Mouse (Mus musculus) midbrain, embryonic 15.5 days (tissue): ENCODE data around the gene Hmgb1. TPM values are rescaled to one million over a fixed set of nuclear protein-coding genes. Genes with fewer than 3 reads are reported as not detected.
A peak's percentile ranks its signal among the peaks of the same experiment; 100 is the strongest.

Source experiments
- ATAC-seq: fragments of 200-750 bp; cut with Nextera tagmentation; replicated peaks from 2 replicates; pipeline ENCODE4 v1.8.0; 2017; ENCODE audit warnings: moderate TSS enrichment
- H3K27ac ChIP-seq: fragments of 300-500 bp; sonication (generic); 2 replicates; pipeline ENCODE4 v1.5.1; 2015; ENCODE audit warnings: mild to moderate bottlenecking, inconsistent platforms
- H3K27me3 ChIP-seq: fragments of 300-500 bp; sonication (generic); replicated peaks from 2 replicates; pipeline ENCODE4 v1.6.1; 2015; ENCODE audit warnings: inconsistent platforms
- H3K36me3 ChIP-seq: fragments of 300-500 bp; sonication (generic); replicated peaks from 2 replicates; pipeline ENCODE4 v1.6.1; 2015; ENCODE audit warnings: inconsistent platforms
- H3K4me1 ChIP-seq: fragments of 300-500 bp; sonication (generic); 2 replicates; pipeline ENCODE4 v1.6.1; 2015; ENCODE audit warnings: inconsistent platforms
- H3K4me2 ChIP-seq: fragments of 300-500 bp; sonication (generic); 2 replicates; pipeline ENCODE4 v1.6.1; 2015; ENCODE audit warnings: inconsistent platforms, mild to moderate bottlenecking, moderate library complexity
- H3K4me3 ChIP-seq: fragments of 300-500 bp; sonication (generic); 2 replicates; pipeline ENCODE4 v1.5.1; 2015; ENCODE audit warnings: mild to moderate bottlenecking, inconsistent platforms
- H3K9ac ChIP-seq: fragments of 300-500 bp; sonication (generic); 2 replicates; pipeline ENCODE4 v1.6.1; 2015; ENCODE audit warnings: mild to moderate bottlenecking, inconsistent platforms
- H3K9me3 ChIP-seq: fragments of 300-500 bp; sonication (generic); 2 replicates; pipeline ENCODE4 v1.6.1; 2016; ENCODE audit warnings: inconsistent platforms
- WGBS: fragments of 180-500 bp; shearing (Covaris S2); methylation state at CpG from one replicate; pipeline ENCODE4 v1.1.7; 2015; ENCODE audit warnings: mixed read lengths; 5-methylcytosine and 5-hydroxymethylcytosine counted together
- polyA plus RNA-seq: library from polyadenylated mRNA; unstranded; fragments of >200 nt; fragmentation: Nextera tagmentation; extraction: Ambion mirVana; gene quantifications from 2 replicates; pipeline ENCODE4 v1.2.1, GENCODE M21; 2015

Gene Hmgb1
- polyA plus RNA-seq, 1 experiment from 2014 or later = 713 TPM

GRCm38 (mm10) chr5:149183122-149183521 is 1.2 kb downstream of the Hmgb1 start:
- Histone ChIP-seq H3K4me1 (peaks cover 25% of the 10 kb centered on the region), H3K36me3 (no peaks in the 10 kb centered on the region), H3K27me3 (no peaks in the 10 kb centered on the region), H3K4me2 (peak overlapping the region; percentile 57), H3K27ac (peak overlapping the region; percentile 94), H3K9ac (no peak overlapping the region), H3K4me3 (peak overlapping the region; percentile 80), H3K9me3 (no peaks in the 10 kb centered on the region)
- no peak for ATAC-seq
- 51% methylated on average over 1 of the region's 1 CpGs for WGBS

GRCm38 (mm10) chr5:149182186-149182870 is 2.0 kb downstream of the Hmgb1 start:
- 82% methylated on average over 5 of the region's 5 CpGs for WGBS
- Histone ChIP-seq H3K27me3 (no peaks in the 10 kb centered on the region), H3K9me3 (no peaks in the 10 kb centered on the region), H3K27ac (no peak overlapping the region), H3K36me3 (no peaks in the 10 kb centered on the region), H3K4me2 (no peak overlapping the region), H3K9ac (no peak overlapping the region), H3K4me1 (peaks cover 25% of the 10 kb centered on the region), H3K4me3 (no peak overlapping the region)
- ATAC-seq = no peak

GRCm38 (mm10) chr5:149179826-149180225 is 4.5 kb downstream of the Hmgb1 start:
- ATAC-seq = no peak
- Histone ChIP-seq H3K4me2 (no peak overlapping the region), H3K4me3 (no peak overlapping the region), H3K9ac (no peak overlapping the region), H3K36me3 (no peaks in the 10 kb centered on the region), H3K27ac (no peak overlapping the region), H3K27me3 (no peaks in the 10 kb centered on the region), H3K4me1 (peaks cover 5% of the 10 kb centered on the region; the same call in 1 of the 2 replicates), H3K9me3 (no peaks in the 10 kb centered on the region)
- 88% methylated on average over 3 of the region's 3 CpGs for WGBS

GRCm38 (mm10) chr5:149178095-149178494 is 6.2 kb downstream of the Hmgb1 start:
- WGBS = 92% methylated on average over 5 of the region's 5 CpGs
- H3K9ac ChIP-seq = no peak overlapping the region
- no peaks in the 10 kb centered on the region for H3K36me3 ChIP-seq
- no peak overlapping the region for H3K4me3 ChIP-seq
- no peak overlapping the region for H3K27ac ChIP-seq
- no peak for ATAC-seq
- H3K4me2 ChIP-seq = no peak overlapping the region
- no peaks in the 10 kb centered on the region for H3K9me3 ChIP-seq
- H3K4me1 ChIP-seq = peaks cover 5% of the 10 kb centered on the region; the same call in 1 of the 2 replicates
- no peaks in the 10 kb centered on the region for H3K27me3 ChIP-seq

DNA sequence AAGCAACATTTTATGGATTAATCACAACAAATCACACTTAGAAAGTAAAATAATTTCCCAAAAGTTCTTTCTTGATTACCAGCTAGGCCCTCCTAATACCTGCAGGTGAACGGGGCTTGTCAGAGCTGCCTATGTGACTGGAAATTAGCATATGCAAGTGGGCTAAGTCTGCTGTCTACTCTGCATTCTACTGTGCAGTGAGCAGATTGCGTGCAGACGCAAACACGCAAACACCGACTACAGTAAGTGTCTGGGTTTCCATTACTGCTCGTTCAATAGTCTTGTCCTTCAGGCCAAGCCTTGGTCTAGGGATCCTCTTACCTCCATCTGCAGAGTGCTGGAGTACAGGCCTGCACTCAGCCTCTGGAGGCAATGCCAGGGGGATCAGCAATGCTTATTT is 8.6 kb downstream of the Hmgb1 start:
- Histone ChIP-seq H3K4me1 (no peaks in the 10 kb centered on the region), H3K9me3 (no peaks in the 10 kb centered on the region), H3K4me2 (no peak overlapping the region), H3K4me3 (no peak overlapping the region), H3K27me3 (no peaks in the 10 kb centered on the region), H3K36me3 (no peaks in the 10 kb centered on the region), H3K27ac (no peak overlapping the region), H3K9ac (no peak overlapping the region)
- no peak for ATAC-seq
- 88% methylated on average over 6 of the region's 6 CpGs for WGBS

DNA sequence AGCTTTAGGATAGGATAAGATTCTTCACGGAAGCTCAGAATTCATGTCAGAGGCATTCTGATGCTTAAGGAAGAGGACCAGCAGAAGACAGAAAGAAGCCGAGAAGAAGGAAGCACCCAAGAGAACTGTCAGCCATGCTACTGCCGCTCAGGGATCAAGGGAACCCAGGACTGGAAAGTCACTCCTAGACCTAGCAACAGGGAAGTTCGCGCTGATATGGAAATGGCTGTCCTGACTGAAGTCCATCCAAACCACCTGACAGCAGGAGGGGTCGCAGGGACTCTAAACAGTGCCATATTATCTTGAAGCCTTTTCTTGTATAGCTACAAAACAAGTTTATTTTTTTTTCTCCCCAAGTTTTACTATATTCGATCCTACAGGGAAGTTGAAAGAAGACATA is 9.8 kb downstream of the Hmgb1 start:
- Histone ChIP-seq H3K4me1 (no peaks in the 10 kb centered on the region), H3K9me3 (no peaks in the 10 kb centered on the region), H3K27ac (no peak overlapping the region), H3K4me3 (no peak overlapping the region), H3K36me3 (no peaks in the 10 kb centered on the region), H3K9ac (no peak overlapping the region), H3K4me2 (no peak overlapping the region), H3K27me3 (no peaks in the 10 kb centered on the region)
- WGBS = 89% methylated on average over 7 of the region's 7 CpGs
- no peak for ATAC-seq

DNA sequence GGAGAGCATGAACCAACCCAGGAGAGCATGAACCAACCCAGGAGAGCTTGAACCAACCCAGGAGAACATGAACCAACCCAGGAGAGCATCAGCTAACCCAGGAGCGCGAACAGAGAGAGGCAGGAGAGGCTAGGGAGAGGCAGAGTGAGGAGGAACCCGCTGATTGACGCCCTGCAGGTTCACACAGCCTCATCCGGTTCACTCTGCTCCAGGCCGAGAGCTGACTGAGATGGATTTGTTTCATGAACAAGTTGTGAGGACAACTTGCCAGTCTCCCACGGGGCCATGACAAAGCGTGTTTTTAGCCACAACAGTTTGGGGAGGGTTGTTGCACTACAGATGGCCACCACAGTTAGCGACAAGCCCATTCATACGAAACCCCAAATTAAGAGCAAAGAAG is 12.0 kb downstream of the Hmgb1 start:
- Histone ChIP-seq H3K27ac (no peak overlapping the region), H3K9ac (no peak overlapping the region), H3K4me3 (no peak overlapping the region), H3K9me3 (no peaks in the 10 kb centered on the region), H3K36me3 (no peaks in the 10 kb centered on the region), H3K4me1 (no peaks in the 10 kb centered on the region), H3K27me3 (no peaks in the 10 kb centered on the region), H3K4me2 (no peak overlapping the region)
- WGBS = 82% methylated on average over 10 of the region's 10 CpGs
- no peak for ATAC-seq

GRCm38 (mm10) chr5:149170841-149171588 is 13.3 kb downstream of the Hmgb1 start:
- H3K9me3 ChIP-seq = no peaks in the 10 kb centered on the region
- no peaks in the 10 kb centered on the region for H3K27me3 ChIP-seq
- no peak overlapping the region for H3K27ac ChIP-seq
- H3K4me1 ChIP-seq = no peaks in the 10 kb centered on the region
- 53% methylated on average over 8 of the region's 8 CpGs for WGBS
- no peak overlapping the region for H3K4me2 ChIP-seq
- no peak overlapping the region for H3K9ac ChIP-seq
- no peak overlapping the region for H3K4me3 ChIP-seq
- H3K36me3 ChIP-seq = no peaks in the 10 kb centered on the region
- ATAC-seq = no peak

- Histone ChIP-seq H3K9ac (no peak overlapping the region), H3K27me3 (no peaks in the 10 kb centered on the region), H3K27ac (no peak overlapping the region), H3K4me3 (no peak overlapping the region), H3K4me2 (no peak overlapping the region), H3K9me3 (no peaks in the 10 kb centered on the region), H3K36me3 (no peaks in the 10 kb centered on the region), H3K4me1 (no peaks in the 10 kb centered on the region)
- WGBS = 86% methylated on average over 9 of the region's 9 CpGs
- no peak for ATAC-seq
These were observed 15.5 kb downstream of the Hmgb1 start for GRCm38 (mm10) chr5:149168816-149169215.

GRCm38 (mm10) chr5:149168051-149168450 is 16.2 kb downstream of the Hmgb1 start:
- WGBS = 76% methylated on average over 2 of the region's 2 CpGs

GRCm38 (mm10) chr5:149166011-149166410 is 18.3 kb downstream of the Hmgb1 start:
- Histone ChIP-seq H3K9me3 (no peaks in the 10 kb centered on the region), H3K36me3 (no peaks in the 10 kb centered on the region), H3K27me3 (no peaks in the 10 kb centered on the region), H3K9ac (no peak overlapping the region), H3K4me1 (no peaks in the 10 kb centered on the region), H3K4me3 (no peak overlapping the region), H3K4me2 (no peak overlapping the region), H3K27ac (no peak overlapping the region)
- ATAC-seq = no peak
- WGBS = 95% methylated on average over 10 of the region's 10 CpGs

More at GRCm38 (mm10) chr5:149168051-149168450, 16.2 kb downstream of the Hmgb1 start:
- Histone ChIP-seq H3K27me3 (no peaks in the 10 kb centered on the region), H3K4me3 (no peak overlapping the region), H3K36me3 (no peaks in the 10 kb centered on the region), H3K27ac (no peak overlapping the region), H3K9me3 (no peaks in the 10 kb centered on the region), H3K4me1 (no peaks in the 10 kb centered on the region), H3K9ac (no peak overlapping the region), H3K4me2 (no peak overlapping the region)
- no peak for ATAC-seq

DNA sequence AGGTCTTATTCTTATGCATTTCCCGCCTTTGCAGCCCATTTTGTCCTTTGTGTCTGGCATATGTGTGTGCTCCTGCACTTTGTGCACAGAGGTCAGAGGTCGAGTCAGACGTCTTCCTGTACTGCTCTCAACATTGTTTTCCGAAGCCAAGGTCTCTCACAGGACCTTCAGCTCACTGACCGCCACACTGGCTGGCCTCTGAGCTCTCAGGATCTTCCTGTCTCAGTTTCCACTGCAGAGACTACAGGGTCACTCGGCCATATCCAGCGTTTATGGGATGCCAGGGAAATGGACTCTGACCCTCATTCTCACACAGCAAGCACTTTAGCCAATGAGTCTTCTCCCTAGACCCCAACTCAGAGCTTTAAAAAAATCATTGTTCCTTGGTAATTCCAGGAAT is 19.4 kb downstream of the Hmgb1 start:
- H3K36me3 ChIP-seq = no peaks in the 10 kb centered on the region
- no peaks in the 10 kb centered on the region for H3K4me1 ChIP-seq
- no peaks in the 10 kb centered on the region for H3K27me3 ChIP-seq
- no peak overlapping the region for H3K27ac ChIP-seq
- no peaks in the 10 kb centered on the region for H3K9me3 ChIP-seq
- no peak overlapping the region for H3K4me3 ChIP-seq
- no peak for ATAC-seq
- 60% methylated on average over 7 of the region's 7 CpGs for WGBS
- no peak overlapping the region for H3K9ac ChIP-seq
- H3K4me2 ChIP-seq = no peak overlapping the region

DNA sequence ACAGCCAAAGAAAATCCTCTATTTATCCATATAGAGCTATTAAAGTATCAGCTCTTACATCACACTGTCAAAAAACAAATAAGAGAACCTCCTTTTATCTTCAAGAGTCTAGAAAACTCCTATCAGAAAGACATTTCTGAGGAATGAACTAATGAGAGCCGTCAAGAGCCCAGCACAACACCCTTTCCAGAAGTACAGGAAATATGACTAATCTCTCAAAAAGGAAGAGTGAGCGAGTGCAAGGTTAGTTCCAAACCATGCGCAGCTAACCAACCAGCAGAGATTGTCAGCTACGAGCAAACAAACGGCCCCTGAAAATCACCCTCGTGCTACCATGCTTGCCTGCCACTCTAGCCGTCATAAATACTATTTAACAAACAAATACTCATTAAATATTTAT is 21.4 kb downstream of the Hmgb1 start:
- no peak for ATAC-seq
- H3K4me1 ChIP-seq = no peaks in the 10 kb centered on the region
- H3K27me3 ChIP-seq = no peaks in the 10 kb centered on the region
- no peak overlapping the region for H3K9ac ChIP-seq
- H3K4me2 ChIP-seq = no peak overlapping the region
- no peaks in the 10 kb centered on the region for H3K36me3 ChIP-seq
- no peak overlapping the region for H3K4me3 ChIP-seq
- WGBS = 79% methylated on average over 7 of the region's 7 CpGs
- no peak overlapping the region for H3K27ac ChIP-seq
- no peaks in the 10 kb centered on the region for H3K9me3 ChIP-seq
